Mouse (Mus musculus) spleen, postnatal 10 days (tissue): ENCODE results near the gene Erc1.

Experiments
- DNase-seq, 2 experiments: peaks; one replicate each; pipeline ENCODE4 v3.0.0; 2021 to 2022; ENCODE audit warnings: low spot score in 2 of 2

The Erc1 gene

GRCm38 (mm10) chr6:119590872-119591271 is 257.1 kb downstream of the Erc1 start:
- DNase-seq: no peak

DNA sequence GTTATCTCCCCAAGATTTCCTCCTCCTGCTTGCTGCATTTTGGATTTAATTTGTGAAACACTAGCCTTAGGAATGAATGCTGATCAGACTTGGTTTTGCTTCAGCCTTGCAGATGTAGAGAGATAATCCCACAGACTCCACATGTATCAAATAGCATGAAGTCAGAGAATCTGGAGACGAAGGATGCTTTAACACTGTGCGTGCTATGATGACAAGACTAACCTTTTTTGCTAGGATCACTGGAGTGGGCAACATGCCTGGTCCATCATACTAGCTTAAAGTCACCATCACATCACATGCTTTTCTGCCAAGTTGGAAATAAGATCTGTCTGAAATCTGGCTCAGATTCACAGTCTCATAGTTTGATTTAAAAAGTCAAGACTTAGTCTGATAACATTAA is 260.1 kb downstream of the Erc1 start:
- DNase-seq: no peak

GRCm38 (mm10) chr6:119587454-119587853 is 260.5 kb downstream of the Erc1 start:
- DNase-seq: no peak

- DNase-seq: no peak
Observed at GRCm38 (mm10) chr6:119585652-119586375, 262.2 kb downstream of the Erc1 start.

DNA sequence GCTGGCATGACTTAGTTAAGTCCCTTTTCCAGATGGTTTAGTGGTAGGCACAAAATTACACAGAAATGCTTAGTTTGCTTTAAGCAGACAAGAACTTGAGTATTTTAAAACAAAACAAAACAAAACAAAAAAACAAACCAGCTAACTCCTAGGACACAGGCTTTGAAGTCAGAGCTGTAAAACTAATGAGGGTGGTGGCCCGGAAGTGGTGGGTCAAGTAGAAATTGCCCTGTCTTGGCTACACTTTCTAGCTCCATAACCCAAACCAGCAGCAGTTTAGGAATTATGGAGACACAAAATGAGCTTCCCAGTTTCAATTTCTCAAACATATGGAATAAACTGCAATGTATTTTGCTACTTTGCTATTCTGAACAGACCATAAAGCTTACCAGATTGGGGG is 263.9 kb downstream of the Erc1 start:
- DNase-seq: no peak

GRCm38 (mm10) chr6:119583165-119583564 is 264.8 kb downstream of the Erc1 start:
- DNase-seq: no peak

- DNase-seq: no peak
Observed at GRCm38 (mm10) chr6:119576706-119577105, 271.3 kb downstream of the Erc1 start.

DNA sequence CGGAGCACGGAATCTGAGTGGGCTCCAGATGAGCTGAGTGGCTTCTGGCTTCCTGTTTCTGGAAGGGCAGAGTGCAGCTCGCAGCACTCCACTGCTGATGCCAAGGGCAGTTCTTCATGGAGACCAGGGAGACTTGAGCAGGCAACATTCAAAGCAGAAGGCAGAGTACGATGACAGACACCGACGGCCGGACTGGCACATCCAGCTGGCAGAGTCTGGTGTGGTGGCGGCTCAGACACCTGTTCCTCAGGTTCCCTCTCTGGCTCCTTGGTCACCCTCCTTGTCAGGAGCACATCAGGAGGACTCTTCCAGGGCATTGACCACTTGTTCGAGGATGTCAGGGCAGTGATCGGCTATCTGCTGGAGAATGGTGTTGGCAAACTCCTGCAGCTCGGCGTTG is 272.6 kb downstream of the Erc1 start:
- DNase-seq: no peak

GRCm38 (mm10) chr6:119572296-119572695 is 275.7 kb downstream of the Erc1 start:
- no peak for DNase-seq

GRCm38 (mm10) chr6:119570797-119571196 is 277.2 kb downstream of the Erc1 start:
- DNase-seq: no peak

- DNase-seq: no peak
Observed at GRCm38 (mm10) chr6:119568339-119568738, 279.6 kb downstream of the Erc1 start.

GRCm38 (mm10) chr6:119565451-119566379 is 282.3 kb downstream of the Erc1 start:
- no peak for DNase-seq

DNA sequence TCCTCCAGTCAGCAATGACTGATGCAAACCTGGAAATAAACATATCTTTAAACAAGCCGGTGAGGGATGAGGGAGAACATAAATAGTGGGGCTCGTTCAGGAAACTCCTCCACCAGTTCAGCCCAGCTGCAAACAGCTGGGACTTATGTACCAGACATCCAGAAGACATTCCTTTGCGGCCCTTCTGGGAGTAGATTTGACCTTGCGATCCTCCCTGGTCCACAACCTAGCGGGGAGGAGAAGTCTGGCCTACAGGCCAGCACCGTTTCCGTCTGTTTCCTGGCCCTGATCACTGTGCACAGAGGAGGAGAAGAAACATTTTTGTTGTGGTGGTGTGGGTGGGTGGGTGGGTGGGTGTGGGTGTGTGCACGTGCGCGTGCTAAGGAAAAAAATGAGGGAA is 285.4 kb downstream of the Erc1 start:
- DNase-seq: no peak

- no peak for DNase-seq
Observed at GRCm38 (mm10) chr6:119558855-119559254, 289.1 kb downstream of the Erc1 start.

DNA sequence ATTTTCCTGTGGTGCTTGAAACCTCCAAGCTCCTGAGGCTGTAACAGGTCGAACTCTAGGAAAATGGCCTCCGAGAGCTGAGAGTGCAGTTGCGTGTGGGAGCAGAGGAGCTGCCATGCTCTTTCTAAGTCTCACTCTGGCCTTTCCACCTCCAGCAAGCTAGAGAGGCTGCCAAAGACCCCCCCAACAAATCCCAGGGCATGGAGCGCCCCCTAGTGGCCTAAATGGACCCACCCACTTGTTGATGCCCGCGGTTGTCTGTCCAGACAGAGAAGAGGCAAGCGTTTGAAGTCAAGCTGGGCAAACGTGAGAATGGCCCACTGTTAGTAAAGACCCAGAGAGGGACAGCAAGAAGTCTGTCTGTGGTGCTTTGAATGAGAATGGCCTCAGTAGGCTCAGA is 293.5 kb downstream of the Erc1 start:
- peak in 1 of 2 experiments; percentile 20 for DNase-seq

DNA sequence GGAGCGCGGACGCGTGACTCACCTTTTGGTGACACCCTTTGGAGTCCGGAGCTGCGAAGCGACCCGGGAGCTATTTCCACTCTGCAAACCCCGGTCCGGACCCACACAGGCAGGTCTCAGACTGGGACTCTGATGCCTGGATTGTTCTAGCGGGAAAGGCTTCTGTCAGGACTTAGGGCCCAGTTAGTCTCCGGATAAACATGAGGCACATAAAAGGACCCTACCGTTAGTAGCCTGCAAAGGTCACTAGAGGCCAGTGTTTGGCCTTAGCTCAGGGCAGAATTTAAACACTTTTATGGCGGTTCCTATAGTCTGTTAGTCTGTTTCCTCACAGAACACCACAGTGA is 303.5 kb downstream of the Erc1 start:
- DNase-seq: no peak

DNA sequence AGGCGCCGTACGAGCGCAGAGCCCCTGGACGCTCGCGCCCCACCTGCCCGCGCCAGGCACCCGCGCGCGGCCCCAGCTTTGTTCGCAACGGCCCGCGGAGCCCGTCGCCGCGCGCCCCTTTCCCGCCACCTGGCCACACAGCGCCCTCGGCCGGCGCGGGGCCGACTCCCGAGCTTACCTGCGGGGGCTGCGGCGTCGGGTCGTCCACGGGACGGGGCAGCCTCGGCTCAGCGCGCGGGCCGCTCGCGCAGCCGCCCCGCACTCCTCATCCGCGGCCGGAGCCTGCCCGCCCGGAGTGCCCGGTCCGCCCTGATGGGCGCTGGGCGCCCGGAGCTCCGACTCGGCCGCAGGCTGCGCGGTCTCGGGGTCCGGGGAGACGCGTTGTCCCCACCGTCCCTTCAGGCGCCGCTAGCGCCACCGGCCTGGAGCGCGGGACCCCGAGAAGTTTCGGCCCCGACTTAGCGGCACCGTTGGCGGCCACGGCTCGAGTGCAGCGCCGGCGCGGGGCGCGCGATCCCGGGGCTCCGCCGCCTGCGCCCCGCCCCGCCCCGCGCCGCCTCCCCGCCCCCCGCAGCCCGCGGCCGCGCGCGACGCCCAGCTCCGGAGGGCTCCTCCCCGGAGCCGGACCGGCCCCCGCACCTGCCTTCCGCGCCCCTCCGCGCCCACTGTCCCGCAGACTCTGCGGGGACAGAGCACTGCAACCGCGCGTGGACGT is 304.0 kb downstream of the Erc1 start, which contains the start of gene Wnt5b:
Wnt5b (minus strand) TSS at position 545 of the 715 bp plus-strand sequence.
- DNase-seq: no peak

DNA sequence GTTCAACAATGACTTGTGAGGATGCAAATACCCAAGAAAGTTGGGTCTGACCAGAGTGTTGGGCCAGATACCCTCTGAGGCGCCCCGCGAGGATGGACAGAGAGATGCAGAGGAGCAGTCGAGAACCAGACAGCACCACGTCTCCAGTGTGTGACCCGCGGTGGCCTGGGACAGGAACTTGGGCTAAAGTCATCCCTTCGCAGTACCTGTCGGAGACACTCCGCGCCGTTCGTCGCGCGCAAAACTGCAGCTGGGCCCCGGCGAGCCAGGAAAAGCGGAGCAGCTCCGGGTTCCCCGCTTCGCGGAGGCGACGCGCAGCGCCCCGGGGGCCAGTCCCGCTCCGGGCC is 304.5 kb downstream of the Erc1 start:
- DNase-seq: peak in 1 of 2 experiments; percentile 17

DNA sequence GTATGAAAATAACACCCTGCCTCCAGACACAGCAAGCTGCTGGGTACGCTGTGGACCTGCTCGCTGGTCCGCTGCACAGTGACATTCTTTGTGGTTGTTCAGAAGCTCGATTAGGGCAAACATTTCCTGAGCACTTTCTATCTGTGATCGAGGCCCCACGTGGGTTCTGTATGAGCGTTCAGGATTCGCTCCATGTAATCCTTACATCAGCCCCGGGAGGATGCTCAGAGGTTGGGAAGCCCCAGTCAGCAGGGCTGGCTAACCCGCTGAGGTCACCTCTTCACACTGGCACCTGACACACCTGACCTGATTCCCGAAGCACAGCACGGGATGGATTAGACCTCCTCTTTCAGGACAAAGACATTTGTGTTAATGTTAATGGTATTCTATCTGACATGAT is 312.1 kb downstream of the Erc1 start:
- DNase-seq: no peak

DNA sequence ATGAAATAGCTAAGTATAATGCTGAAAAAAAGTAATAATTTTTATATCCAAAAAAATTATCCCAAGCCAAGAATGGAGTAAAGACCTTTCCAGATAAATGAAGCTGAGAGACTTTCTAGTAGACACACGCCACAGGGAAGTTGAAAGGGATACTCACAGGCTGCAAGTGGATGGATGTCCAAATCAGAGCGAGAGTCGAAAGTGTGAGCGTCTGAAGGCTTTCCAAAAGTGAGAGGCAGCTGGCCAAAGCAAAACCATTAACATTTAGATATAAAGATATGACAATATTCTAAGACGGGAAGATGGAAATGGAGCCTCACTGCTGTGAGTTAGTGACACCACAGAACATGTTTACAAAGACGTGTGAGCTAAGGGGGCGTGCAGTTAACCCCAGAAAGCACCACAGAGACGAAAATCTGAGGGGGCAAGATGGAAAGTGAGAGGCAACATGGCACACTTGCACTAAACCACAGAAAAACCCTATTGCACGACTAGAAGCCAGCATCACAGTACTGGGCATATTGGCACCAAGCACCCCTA is 314.7 kb downstream of the Erc1 start:
- DNase-seq: no peak

- no peak for DNase-seq
Observed at GRCm38 (mm10) chr6:119529659-119530058, 318.3 kb downstream of the Erc1 start.

- no peak for DNase-seq
Observed at GRCm38 (mm10) chr6:119526498-119526897, 321.5 kb downstream of the Erc1 start.
